Mouse (Mus musculus) myocyte (in vitro differentiated cells): Measurements from ENCODE around the gene Chst3.

Experiments
- CEBPB ChIP-seq: IDR thresholded peaks from 2 replicates; pipeline ENCODE4 v1.6.1; 2011; ENCODE audit warnings: mild to moderate bottlenecking, moderate library complexity; ENCODE audit not compliant: poor library complexity, insufficient read depth, severe bottlenecking
- E2F4 ChIP-seq: IDR thresholded peaks from one replicate; pipeline ENCODE4 v1.6.1; 2011; ENCODE audit warnings: mild to moderate bottlenecking, control low read depth, moderate library complexity; ENCODE audit not compliant: insufficient read depth
- MAX ChIP-seq: IDR thresholded peaks from one replicate; pipeline ENCODE4 v1.6.1; 2011; ENCODE audit warnings: low read depth, mild to moderate bottlenecking, control low read depth
- MYOD1 ChIP-seq, 3 experiments: IDR thresholded peaks; one replicate each; pipeline ENCODE4 v1.6.1; 2011; ENCODE audit warnings: control low read depth in 2 of 3, low read depth in 2 of 3, mild to moderate bottlenecking in 2 of 3, moderate library complexity in 1 of 3; ENCODE audit not compliant: insufficient read length in 2 of 3, control insufficient read depth in 1 of 3
- MYOG ChIP-seq, 3 experiments: IDR thresholded peaks; one replicate each; pipeline ENCODE4 v1.6.1; 2011; ENCODE audit warnings: control low read depth in 2 of 3, low read depth in 2 of 3, mild to moderate bottlenecking in 2 of 3; ENCODE audit not compliant: insufficient read length in 2 of 3, control insufficient read depth in 1 of 3, insufficient read depth in 1 of 3
- POLR2A ChIP-seq: IDR thresholded peaks from one replicate; pipeline ENCODE4 v1.6.1; 2011; ENCODE audit warnings: low read depth, mild to moderate bottlenecking, control low read depth, moderate library complexity; ENCODE audit not compliant: insufficient read length
- TCF12 ChIP-seq: IDR thresholded peaks from one replicate; pipeline ENCODE4 v1.6.1; 2011; ENCODE audit warnings: mild to moderate bottlenecking, control low read depth; ENCODE audit not compliant: poor library complexity, insufficient read depth, severe bottlenecking
- TCF3 ChIP-seq: IDR thresholded peaks from one replicate; pipeline ENCODE4 v1.6.1; 2011; ENCODE audit warnings: low read depth, control low read depth; ENCODE audit not compliant: insufficient read length
- USF1 ChIP-seq: IDR thresholded peaks from one replicate; pipeline ENCODE4 v1.6.1; 2011; ENCODE audit warnings: low read depth, mild to moderate bottlenecking, control low read depth, moderate library complexity

GRCm38 (mm10) chr10:60174506-60174905, 44.6 kb downstream of the Chst3 start:
- no peak for TF ChIP-seq POLR2A
- no peak for TF ChIP-seq MYOD1 (IDR thresholded peaks at IDR 0.05; ENCODE audit: control insufficient read depth in 1 of 3, insufficient read length in 2 of 3, low read depth in 2 of 3)
- no peak for TF ChIP-seq MAX
- TF ChIP-seq CEBPB = no peak
- TF ChIP-seq USF1 = no peak
- TF ChIP-seq MYOG (IDR thresholded peaks at IDR 0.05; ENCODE audit: control insufficient read depth in 1 of 3, insufficient read depth in 1 of 3, insufficient read length in 2 of 3, low read depth in 2 of 3) = no peak
- TF ChIP-seq E2F4 = no peak
- no peak for TF ChIP-seq TCF12
- no peak for TF ChIP-seq TCF3
